Mouse (Mus musculus) midbrain, embryonic 11.5 days (tissue): ENCODE measurements at regions not wholly inside any gene's neighbourhood (a gene's known extent, or its start where the extent isn't known, plus 50 kb on each side); places are given as distances from the start of the nearest gene placed in this dataset.
A peak's percentile ranks its signal among the peaks of the same experiment; 100 is the strongest.

Experiments
- ATAC-seq: fragments of 200-750 bp; cut with Nextera tagmentation; 2 replicates; pipeline ENCODE4 v1.8.0; 2017; ENCODE audit warnings: moderate TSS enrichment, moderate library complexity; ENCODE audit not compliant: low FRiP score
- DNase-seq: peaks from one replicate; pipeline ENCODE4 v3.0.0; 2015; ENCODE audit warnings: low spot score; ENCODE audit errors: missing footprints
- H3K27ac ChIP-seq: fragments of 300-500 bp; sonication (generic); 2 replicates; pipeline ENCODE4 v1.5.1; 2014; ENCODE audit warnings: low read depth, low read length
- H3K27me3 ChIP-seq: fragments of 300-500 bp; sonication (generic); 2 replicates; pipeline ENCODE4 v1.6.1; 2014; ENCODE audit warnings: mild to moderate bottlenecking, low read length, moderate library complexity, mixed read lengths; ENCODE audit not compliant: control insufficient read depth, insufficient read depth
- H3K36me3 ChIP-seq: fragments of 300-500 bp; sonication (generic); 2 replicates; pipeline ENCODE4 v1.6.1; 2014; ENCODE audit warnings: mild to moderate bottlenecking, low read length, moderate library complexity, mixed read lengths; ENCODE audit not compliant: control insufficient read depth, insufficient read depth
- H3K4me1 ChIP-seq: fragments of 300-500 bp; sonication (generic); 2 replicates; pipeline ENCODE4 v1.6.1; 2014; ENCODE audit warnings: low read length; ENCODE audit not compliant: control insufficient read depth, insufficient read depth
- H3K4me2 ChIP-seq: fragments of 300-500 bp; sonication (generic); 2 replicates; pipeline ENCODE4 v1.6.1; 2014; ENCODE audit warnings: mild to moderate bottlenecking, moderate library complexity
- H3K4me3 ChIP-seq: fragments of 300-500 bp; sonication (generic); 2 replicates; pipeline ENCODE4 v1.5.1; 2014; ENCODE audit warnings: low read depth, low read length
- H3K9ac ChIP-seq: fragments of 300-500 bp; sonication (generic); 2 replicates; pipeline ENCODE4 v1.6.1; 2014; ENCODE audit warnings: low read length
- H3K9me3 ChIP-seq: fragments of 300-500 bp; sonication (generic); 2 replicates; pipeline ENCODE4 v1.6.1; 2016; ENCODE audit warnings: low read length; ENCODE audit not compliant: control insufficient read depth
- WGBS: fragments of 180-500 bp; shearing (Covaris S2); extraction: QIAGEN DNeasy Blood & Tissue Kit; methylation state at CpG from one replicate; pipeline ENCODE4 v1.1.7; 2014; 5-methylcytosine and 5-hydroxymethylcytosine counted together

DNA sequence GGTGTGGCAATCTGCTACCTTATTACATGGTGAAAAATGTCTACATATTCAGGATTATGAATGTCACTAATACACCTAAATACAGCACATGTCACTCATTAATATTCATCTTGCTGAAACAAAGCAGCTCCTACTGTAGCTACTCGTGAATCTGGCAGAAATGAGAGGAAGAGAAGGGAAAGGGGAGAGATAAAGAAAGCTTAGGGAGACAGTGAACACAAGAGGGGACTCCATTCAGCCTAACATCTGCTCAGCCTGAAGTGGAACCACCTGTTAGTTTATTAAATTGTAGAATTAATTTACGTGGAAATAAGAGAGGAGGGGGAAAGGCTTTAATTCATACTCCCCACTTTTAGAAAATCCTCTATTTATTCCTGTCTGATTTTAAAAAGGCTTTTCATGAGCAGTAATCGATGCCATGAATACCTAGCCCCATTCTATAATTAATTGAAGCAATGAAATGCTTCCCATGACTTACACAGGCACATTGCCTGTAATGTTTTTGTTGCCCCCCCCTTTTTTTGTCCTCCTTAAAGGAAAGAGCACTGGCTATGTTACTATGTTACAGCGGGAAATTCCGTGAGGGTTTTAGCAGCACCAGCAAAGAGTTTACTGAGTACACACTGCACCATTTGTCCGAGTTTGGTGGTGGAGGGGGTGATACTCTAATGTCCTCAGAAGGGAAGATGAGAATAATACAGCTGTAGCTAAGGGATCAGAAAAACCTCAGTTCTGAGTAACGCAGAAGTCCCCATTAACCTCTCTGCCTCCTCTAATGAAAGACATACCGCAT lies 319.2 kb upstream of the Rsrc1 start:
- H3K27me3 ChIP-seq = no peaks in the 10 kb centered on the region
- ATAC-seq (no peak), DNase-seq (no peak)
- WGBS = 76% methylated on average over 8 of the region's 8 CpGs
- H3K9ac ChIP-seq = no peak overlapping the region
- H3K4me1 ChIP-seq = no peaks in the 10 kb centered on the region
- no peak overlapping the region for H3K27ac ChIP-seq
- no peaks in the 10 kb centered on the region for H3K36me3 ChIP-seq
- no peak overlapping the region for H3K4me2 ChIP-seq
- no peaks in the 10 kb centered on the region for H3K9me3 ChIP-seq
- no peak overlapping the region for H3K4me3 ChIP-seq

DNA sequence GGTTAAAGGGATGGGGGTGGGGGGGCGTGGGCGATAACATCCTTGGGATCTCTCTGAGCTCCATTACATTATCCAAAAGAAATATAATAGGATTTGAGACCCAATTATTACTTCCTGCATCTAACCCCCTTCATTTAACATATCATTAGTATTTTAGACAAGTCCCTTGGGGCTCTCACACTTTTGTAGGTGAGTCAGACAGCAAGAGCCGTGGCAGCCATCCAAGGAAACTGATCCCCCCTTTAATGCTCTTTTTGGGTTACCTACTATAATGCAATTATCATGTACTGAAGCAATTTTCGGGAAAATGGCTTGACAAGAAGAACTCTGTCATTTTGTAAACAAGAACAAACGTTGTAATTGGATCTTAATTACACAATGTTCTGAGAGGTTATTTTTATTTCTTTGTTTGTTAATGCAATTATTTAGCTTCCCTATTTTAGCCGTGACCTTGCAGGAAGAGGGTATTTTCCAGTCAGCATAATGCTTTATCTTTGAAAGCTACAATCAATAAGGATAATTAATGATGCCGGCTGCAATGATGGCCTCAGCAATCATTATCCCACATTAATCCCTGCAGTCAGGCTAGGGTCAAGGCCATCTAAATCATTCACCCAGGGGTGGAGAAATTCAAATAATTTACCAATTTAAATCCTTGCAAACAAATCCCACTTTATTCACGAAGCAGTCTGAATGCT lies 297.5 kb upstream of the Rsrc1 start:
- ATAC-seq (no peak; the same call in 1 of the 2 replicates), DNase-seq (peak; percentile 62)
- no peak overlapping the region for H3K9ac ChIP-seq
- H3K4me3 ChIP-seq = no peak overlapping the region
- no peaks in the 10 kb centered on the region; the same call in 1 of the 2 replicates for H3K27me3 ChIP-seq
- H3K9me3 ChIP-seq = no peaks in the 10 kb centered on the region
- H3K4me2 ChIP-seq = no peak overlapping the region
- 69% methylated on average over 8 of the region's 8 CpGs for WGBS
- no peaks in the 10 kb centered on the region for H3K4me1 ChIP-seq
- no peaks in the 10 kb centered on the region for H3K36me3 ChIP-seq
- H3K27ac ChIP-seq = no peak overlapping the region

DNA sequence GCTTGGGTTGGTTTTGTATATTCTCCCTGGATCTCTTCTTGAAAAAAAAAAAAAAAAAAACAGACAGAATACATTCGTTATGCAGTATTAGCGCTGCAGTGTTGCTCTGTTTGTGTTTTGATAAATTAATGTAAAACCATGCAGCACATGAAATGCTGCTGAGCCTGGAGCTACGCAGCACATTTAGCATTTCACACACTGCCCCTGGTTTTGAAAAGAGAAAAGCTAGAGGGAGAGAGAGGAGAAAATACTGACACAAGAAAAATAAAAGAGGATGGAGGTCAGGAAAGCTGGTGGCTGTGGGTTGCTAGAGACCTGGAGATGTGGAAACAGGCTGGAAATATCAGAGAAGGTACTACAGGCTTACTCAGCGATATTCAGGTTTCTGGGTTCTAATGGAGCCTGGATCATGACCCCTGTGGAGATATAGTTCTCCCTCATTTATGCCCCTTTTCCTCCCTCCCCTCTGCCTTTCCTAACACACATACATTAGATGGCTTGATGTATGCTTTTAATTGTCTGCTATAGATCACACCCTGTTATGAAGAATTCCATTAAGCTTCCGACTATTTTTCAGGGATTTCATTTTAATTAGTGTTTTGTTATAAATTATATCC lies 296.8 kb upstream of the Rsrc1 start:
- no peak overlapping the region for H3K4me3 ChIP-seq
- DNase-seq (peak; percentile 76), ATAC-seq (no peak)
- no peaks in the 10 kb centered on the region for H3K9me3 ChIP-seq
- no peak overlapping the region for H3K27ac ChIP-seq
- H3K9ac ChIP-seq = no peak overlapping the region
- no peaks in the 10 kb centered on the region for H3K36me3 ChIP-seq
- no peak overlapping the region for H3K4me2 ChIP-seq
- H3K4me1 ChIP-seq = no peaks in the 10 kb centered on the region
- 84% methylated on average over 5 of the region's 5 CpGs for WGBS
- no peaks in the 10 kb centered on the region; the same call in 1 of the 2 replicates for H3K27me3 ChIP-seq

DNA sequence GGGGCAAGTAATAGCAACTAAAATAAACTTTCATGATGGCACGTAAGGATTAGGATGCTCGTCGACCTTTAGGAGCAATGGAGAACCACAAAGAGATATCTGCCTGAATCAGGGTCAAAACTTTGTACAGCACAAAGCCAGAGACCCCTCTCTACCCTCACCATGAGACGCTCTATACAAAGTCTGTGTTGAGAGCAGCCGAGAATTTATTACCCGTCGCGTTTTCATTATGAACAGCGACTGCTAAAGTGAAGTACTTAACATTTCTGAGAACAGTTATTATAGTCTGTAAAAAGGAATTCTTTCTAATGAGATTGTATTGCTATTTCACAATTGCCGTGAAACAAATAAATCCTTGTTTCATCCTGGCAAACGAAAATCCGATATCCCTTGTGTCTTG lies 296.1 kb upstream of the Rsrc1 start:
- ATAC-seq (no peak), DNase-seq (peak; percentile 26)
- Histone ChIP-seq H3K36me3 (no peaks in the 10 kb centered on the region), H3K27ac (no peak overlapping the region), H3K4me3 (no peak overlapping the region), H3K9me3 (no peaks in the 10 kb centered on the region), H3K4me2 (no peak overlapping the region), H3K9ac (no peak overlapping the region), H3K4me1 (no peaks in the 10 kb centered on the region), H3K27me3 (no peaks in the 10 kb centered on the region; the same call in 1 of the 2 replicates)
- 85% methylated on average over 12 of the region's 12 CpGs for WGBS

DNA sequence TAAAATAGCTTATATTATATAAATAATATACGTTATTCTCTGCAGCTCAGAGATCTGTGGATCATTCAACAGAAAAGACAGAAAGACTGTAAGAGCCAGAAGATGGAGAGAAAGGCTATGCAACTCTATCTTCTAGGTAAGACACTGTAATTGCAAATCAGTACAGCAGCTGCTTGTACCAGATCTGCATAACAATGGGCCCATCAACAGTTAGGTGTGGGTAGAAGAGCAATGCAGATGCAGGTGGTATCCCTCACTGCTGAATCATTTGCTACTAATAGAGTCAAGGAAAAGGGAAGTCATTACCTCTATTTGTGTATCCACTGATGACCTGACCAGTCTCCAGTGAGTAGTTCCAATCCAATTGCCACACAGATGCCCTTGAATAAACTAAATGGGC lies 294.1 kb upstream of the Rsrc1 start:
- ATAC-seq = no peak

DNA sequence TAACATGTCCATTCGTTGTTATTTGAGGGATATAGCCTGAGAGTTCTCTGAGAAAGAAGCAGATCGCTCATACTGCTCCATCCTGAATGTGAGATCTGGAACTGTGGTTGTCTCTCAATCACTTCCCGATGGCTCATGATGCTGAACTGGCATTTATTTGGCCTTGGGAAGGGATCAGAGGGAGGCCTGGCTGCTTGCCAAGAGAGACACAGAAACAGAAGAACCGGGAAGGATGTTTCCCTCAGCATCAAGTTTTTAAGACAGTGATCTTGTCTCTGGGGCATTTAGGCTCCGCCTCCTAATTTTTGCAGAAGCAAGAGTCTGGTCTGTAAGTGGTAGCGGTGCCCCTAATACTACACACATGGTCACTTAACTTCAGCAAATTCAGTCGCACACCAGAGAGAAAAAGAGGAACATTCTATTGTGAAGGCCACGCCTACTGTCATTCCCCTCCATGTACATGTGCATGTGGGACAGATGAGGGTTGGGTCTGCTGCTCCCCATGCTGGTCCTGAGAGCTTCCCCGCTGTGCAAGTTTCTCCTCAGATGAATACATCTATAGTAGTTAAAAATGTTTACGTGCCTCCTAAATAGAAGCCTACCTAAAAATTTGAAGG lies 290.2 kb upstream of the Rsrc1 start:
- no peaks in the 10 kb centered on the region for H3K9me3 ChIP-seq
- WGBS = 86% methylated on average over 10 of the region's 10 CpGs
- H3K4me2 ChIP-seq = no peak overlapping the region
- H3K27me3 ChIP-seq = no peaks in the 10 kb centered on the region; the same call in 1 of the 2 replicates
- no peaks in the 10 kb centered on the region for H3K4me1 ChIP-seq
- no peak overlapping the region for H3K9ac ChIP-seq
- ATAC-seq (no peak), DNase-seq (peak; percentile 37)
- no peak overlapping the region for H3K27ac ChIP-seq
- no peak overlapping the region for H3K4me3 ChIP-seq
- H3K36me3 ChIP-seq = no peaks in the 10 kb centered on the region

More for the DNA sequence above, 294.1 kb upstream of the Rsrc1 start:
- H3K36me3 ChIP-seq = no peaks in the 10 kb centered on the region
- no peak for DNase-seq
- no peaks in the 10 kb centered on the region; the same call in 1 of the 2 replicates for H3K27me3 ChIP-seq
- WGBS = 81% methylated on average over 1 of the region's 1 CpGs
- no peak overlapping the region for H3K4me3 ChIP-seq
- H3K27ac ChIP-seq = no peak overlapping the region
- no peaks in the 10 kb centered on the region for H3K4me1 ChIP-seq
- H3K4me2 ChIP-seq = no peak overlapping the region
- no peaks in the 10 kb centered on the region for H3K9me3 ChIP-seq
- H3K9ac ChIP-seq = no peak overlapping the region

DNA sequence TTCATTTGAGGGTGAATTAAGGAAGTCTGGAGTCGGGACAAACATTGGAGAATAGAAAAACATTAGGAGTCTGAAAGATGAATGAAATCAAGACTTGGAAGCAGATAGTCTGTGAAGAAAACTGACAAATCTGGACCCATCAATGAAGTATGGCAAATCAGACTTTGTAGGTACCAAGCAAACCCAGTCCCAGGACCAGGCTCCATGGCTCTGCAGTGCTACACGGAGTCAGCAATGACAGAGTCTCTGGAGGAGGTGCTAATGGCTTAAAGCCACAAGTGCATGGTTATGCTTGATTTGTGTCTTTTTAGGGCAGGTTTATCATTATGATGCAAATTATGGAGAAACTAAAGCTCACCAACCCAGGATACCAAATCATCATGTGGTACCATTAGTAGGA lies 286.1 kb upstream of the Rsrc1 start:
- no peak overlapping the region for H3K4me2 ChIP-seq
- DNase-seq (peak; percentile 84), ATAC-seq (0 out of 2 replicates have a peak, but pooled peaks have one; percentile 14)
- no peaks in the 10 kb centered on the region for H3K27me3 ChIP-seq
- 71% methylated on average over 2 of the region's 2 CpGs for WGBS
- H3K4me3 ChIP-seq = no peak overlapping the region
- H3K9ac ChIP-seq = no peak overlapping the region
- no peaks in the 10 kb centered on the region for H3K9me3 ChIP-seq
- no peak overlapping the region for H3K27ac ChIP-seq
- no peaks in the 10 kb centered on the region for H3K36me3 ChIP-seq
- H3K4me1 ChIP-seq = no peaks in the 10 kb centered on the region

DNA sequence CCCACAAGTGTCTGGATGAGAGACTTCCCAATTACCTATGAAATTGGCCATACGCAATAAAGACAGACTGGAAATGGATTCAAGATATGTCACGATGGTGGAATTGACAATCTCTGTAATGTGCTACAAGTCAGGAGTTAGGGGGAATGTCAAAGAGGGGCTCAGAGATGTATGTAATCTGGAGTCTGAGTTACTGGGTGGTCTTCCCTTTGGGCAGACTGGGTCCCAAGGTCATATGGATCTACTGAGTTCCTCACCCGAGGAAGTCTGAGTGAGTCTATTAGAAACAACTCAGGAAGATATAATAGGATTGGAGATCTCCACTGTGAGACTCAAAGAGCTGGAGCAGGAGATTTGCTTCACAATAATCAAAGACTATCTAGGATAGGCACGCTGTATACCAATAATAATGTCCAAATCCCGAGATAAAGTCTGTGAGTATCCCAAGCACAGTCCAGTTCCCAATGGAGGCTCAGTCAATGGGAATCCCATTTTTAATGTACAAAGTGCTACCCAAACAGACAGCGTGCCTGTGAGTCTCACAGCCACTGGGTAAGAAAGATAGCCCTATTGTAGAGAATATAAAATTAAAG lies 285.4 kb upstream of the Rsrc1 start:
- Histone ChIP-seq H3K36me3 (no peaks in the 10 kb centered on the region), H3K4me3 (no peak overlapping the region), H3K9me3 (no peaks in the 10 kb centered on the region), H3K9ac (no peak overlapping the region), H3K27ac (no peak overlapping the region), H3K4me1 (no peaks in the 10 kb centered on the region), H3K27me3 (no peaks in the 10 kb centered on the region), H3K4me2 (no peak overlapping the region)
- peak; percentile 69 for ATAC-seq
- peak; percentile 78 for DNase-seq
- WGBS = 68% methylated on average over 6 of the region's 6 CpGs
